Mouse (Mus musculus) lung, postnatal 0 days (tissue): ENCODE results near the gene Cmtm1.

ENCODE experiments used
- CTCF ChIP-seq: IDR thresholded peaks from 2 replicates; pipeline ENCODE4 v1.5.1; 2016; ENCODE audit warnings: antibody characterized with exemption, mild to moderate bottlenecking
- EP300 ChIP-seq: IDR thresholded peaks from 2 replicates; pipeline ENCODE4 v1.6.1; 2016; ENCODE audit warnings: antibody characterized with exemption, mild to moderate bottlenecking, control low read depth

DNA sequence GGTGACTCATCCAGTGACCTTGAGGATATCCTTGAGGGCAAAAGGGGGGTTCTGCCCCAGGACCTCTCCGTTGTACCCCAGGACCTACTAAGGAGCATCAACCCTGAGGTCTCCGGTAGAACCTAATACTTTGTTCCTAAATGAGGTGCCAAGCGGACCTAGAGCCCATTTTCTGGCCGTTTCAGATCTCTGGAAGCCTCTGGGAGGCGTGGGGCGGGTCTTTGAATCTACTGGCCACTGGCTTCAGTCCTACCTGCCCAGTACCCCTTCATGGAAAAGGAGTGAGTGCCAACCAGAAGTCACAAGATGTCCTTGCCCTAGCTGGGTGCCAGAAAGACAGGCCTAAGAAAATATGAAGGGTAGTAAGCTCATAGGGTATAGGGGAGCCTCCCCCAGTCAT is 31.7 kb upstream of the Cmtm1 start:
- TF ChIP-seq CTCF, result no peak
- TF ChIP-seq EP300, result no peak
